Mouse (Mus musculus) cerebellum, postnatal 14 days (tissue): ENCODE measurements around the gene Ubp1.

Source experiments
- DNase-seq, 2 experiments: peaks; one replicate each; pipeline ENCODE4 v3.0.0; 2021; ENCODE audit warnings: mixed read lengths in 2 of 2

Ubp1 gene

GRCm38 (mm10) chr9:113970041-113970440 is 39.3 kb downstream of the Ubp1 start:
- DNase-seq, result peak in 1 of 2 experiments; percentile 25

GRCm38 (mm10) chr9:113971615-113972014 is 40.9 kb downstream of the Ubp1 start:
- no peak for DNase-seq

DNA sequence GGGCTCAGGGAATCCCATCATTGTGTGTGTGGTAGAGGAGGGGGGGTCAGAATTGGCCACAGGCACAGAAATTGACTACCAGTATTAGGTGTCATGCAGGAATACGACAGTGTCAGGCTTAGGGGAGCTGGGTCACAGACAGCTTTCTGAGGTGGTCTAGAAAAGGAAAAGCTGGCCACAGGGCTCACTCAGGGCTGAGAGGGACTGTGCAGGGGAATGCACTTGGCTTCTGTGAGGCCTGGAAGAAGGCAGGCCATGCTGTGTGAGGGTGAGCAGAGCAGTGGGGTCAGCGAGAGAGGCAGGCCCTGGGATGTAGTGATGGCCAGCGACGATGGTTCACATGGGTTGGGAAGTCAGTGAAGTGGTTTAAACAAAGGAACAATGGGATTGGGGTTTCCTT is 43.1 kb downstream of the Ubp1 start:
- DNase-seq, result no peak

- no peak for DNase-seq
These were observed 44.2 kb downstream of the Ubp1 start for GRCm38 (mm10) chr9:113974945-113975344.

- DNase-seq, result no peak
These were observed 44.7 kb downstream of the Ubp1 start for GRCm38 (mm10) chr9:113975442-113975841.

DNA sequence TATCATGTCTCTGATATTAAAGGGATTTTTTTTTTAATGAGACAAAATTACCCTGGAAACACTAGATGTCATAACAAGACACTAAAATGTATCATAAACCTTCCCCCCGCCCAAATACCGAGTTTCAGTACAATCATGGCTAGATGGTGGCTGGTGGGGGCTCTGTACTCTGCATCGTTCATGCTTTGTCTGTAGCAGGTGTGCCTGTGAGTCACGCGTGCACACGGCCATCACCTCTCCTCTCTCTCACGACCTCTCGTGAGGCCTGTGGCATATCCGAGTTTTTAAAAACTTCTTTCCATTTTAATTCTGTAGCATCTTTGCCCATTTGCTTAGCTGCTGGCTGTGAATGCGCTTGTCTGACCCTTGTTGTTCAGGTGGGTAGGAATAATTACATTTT is 45.5 kb downstream of the Ubp1 start:
- no peak for DNase-seq

DNA sequence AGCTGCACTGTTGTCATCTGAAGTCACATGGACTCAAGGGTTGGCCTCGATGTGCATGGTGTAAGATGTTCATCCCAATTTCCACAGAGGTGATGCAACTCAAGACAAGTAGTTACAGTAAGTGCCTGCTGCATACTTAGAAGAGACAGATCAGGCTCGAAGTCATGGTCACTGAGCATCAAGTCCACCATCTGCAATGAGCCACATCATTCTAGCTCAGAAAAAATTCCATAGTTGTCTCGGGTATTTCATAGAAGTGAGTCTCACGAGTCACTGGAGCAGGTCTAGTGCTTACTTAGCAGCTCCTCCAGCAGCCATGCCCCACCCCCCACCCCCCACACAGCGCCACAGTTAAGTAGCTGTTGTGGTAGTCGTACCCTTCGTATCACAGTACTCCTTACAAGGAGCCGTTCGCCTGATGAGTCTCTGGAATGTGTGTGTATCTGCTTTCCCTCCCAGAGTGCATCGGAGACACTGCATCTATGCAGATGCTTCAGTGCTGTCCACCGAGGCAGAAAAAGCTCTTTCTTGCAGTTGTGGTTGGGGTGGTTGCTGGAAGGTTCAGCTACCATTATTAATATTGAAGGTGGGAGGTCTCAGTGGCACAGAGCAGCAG is 46.6 kb downstream of the Ubp1 start:
- no peak for DNase-seq

GRCm38 (mm10) chr9:113978656-113979055 is 47.9 kb downstream of the Ubp1 start:
- DNase-seq, result no peak

DNA sequence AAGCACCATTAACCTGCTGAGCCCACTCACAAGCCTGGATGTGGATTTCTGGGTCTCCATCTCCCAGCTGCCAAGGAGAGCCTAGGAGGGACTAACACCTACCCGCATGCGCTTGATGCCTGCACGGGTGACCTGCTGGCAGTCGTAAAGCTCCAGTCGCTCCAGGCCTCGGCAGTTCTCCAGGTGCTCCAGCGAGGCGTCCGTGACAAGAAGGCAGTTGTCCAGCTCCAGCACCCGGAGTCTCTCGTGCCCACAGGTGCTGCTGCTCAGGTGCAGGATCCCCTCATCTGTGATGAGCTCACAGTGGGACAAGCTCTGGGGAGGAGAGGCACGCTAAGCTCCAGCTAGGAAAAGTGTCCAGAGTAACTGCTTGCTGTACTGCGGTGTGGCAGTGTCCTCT is 48.6 kb downstream of the Ubp1 start:
- peak; percentile 48 to 62 for DNase-seq

GRCm38 (mm10) chr9:113981099-113981880 is 50.6 kb downstream of the Ubp1 start:
- DNase-seq, result peak; percentile 49 to 53

- no peak for DNase-seq
These were observed 51.7 kb downstream of the Ubp1 start for GRCm38 (mm10) chr9:113982451-113982850.

- no peak for DNase-seq
These were observed 52.3 kb downstream of the Ubp1 start for GRCm38 (mm10) chr9:113982883-113983670.

GRCm38 (mm10) chr9:113984946-113985620 is 54.3 kb downstream of the Ubp1 start:
- peak in 1 of 2 experiments; percentile 20 for DNase-seq

GRCm38 (mm10) chr9:113990547-113991248 is 60.0 kb downstream of the Ubp1 start:
- DNase-seq, result peak; percentile 93 to 94

DNA sequence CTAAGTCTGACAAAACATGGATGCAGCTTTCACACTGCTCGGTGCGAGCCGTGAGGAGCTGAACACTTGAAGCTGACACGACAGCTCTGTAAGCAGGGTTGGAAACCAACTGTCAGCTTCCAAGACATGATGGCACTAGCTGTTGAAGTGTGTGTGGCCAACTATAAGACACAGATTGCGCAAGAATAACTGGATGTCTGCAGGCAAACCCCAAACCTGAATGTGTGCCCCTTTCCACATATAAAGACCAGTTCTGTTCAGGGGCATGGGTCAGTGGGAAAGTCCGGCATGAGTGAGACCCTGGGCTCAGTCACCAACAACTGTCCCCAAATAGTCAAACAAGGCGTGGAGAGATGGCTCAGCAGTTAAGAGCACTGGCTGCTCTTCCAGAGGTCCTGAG is 62.1 kb downstream of the Ubp1 start:
- no peak for DNase-seq

DNA sequence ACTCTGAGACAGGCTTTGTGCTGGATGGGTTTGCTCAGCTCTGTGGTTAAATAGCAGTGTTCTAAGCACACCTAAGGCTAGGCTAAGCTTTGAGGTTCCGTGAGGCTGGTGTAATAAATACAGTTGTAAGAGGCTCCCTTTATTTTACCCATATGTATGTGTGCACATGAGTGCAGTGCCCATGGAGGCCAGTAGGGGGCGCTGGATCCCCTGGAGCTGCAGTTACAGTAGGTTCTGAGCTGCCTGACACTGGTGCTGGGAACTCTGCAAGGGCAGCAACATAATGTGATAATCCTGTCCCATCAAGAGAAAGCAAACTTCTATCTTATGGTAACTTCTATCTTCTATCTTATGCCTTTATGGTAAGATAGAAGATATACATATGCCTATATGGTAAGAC is 67.6 kb downstream of the Ubp1 start:
- DNase-seq, result no peak

GRCm38 (mm10) chr9:114006801-114007200 is 76.1 kb downstream of the Ubp1 start:
- DNase-seq, result no peak

DNA sequence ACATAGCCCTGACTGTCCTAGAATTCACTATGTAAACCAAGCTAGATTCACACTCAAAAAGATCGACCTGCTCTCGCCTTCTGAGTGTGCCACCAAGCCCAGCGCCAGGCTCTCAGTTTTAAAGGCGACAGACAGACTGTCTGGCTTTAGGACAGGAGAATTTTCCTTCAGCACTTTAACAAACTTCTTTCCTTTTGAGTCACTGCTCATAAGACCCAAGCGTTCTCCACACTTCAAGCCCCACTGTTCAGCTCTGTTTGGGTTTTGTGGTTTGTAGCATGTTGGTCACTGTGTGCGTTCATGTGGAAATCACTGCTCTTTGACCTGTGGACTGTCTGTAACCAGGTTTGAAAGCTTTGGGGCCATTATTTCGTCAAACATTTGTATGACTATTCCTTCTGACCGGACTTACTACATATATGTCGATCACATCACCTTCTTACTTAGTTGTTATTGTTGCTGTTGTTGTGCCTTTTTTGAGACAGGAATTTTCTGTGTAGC is 77.2 kb downstream of the Ubp1 start:
- no peak for DNase-seq

GRCm38 (mm10) chr9:114009526-114009925 is 78.8 kb downstream of the Ubp1 start:
- DNase-seq, result no peak

- no peak for DNase-seq
These were observed 80.5 kb downstream of the Ubp1 start for GRCm38 (mm10) chr9:114011203-114011602.

- no peak for DNase-seq
These were observed 83.3 kb downstream of the Ubp1 start for GRCm38 (mm10) chr9:114014034-114014433.

- DNase-seq, result peak in 1 of 2 experiments; percentile 29
These were observed 85.0 kb downstream of the Ubp1 start for GRCm38 (mm10) chr9:114015724-114016123.
